Mouse (Mus musculus) liver, adult 2 months (tissue): ENCODE results near the gene Ptpn6.

Source experiments
- CTCF ChIP-seq: fragments of 200-500 bp; IDR thresholded peaks from 2 replicates; pipeline ENCODE4 v1.5.1; 2011; ENCODE audit warnings: low read depth, low read length, control low read depth
- POLR2A ChIP-seq: fragments of 200-500 bp; IDR thresholded peaks from 2 replicates; pipeline ENCODE4 v1.6.1; 2011; ENCODE audit warnings: low read length, control low read depth; ENCODE audit not compliant: insufficient read depth; ENCODE audit errors: extremely low read depth

DNA sequence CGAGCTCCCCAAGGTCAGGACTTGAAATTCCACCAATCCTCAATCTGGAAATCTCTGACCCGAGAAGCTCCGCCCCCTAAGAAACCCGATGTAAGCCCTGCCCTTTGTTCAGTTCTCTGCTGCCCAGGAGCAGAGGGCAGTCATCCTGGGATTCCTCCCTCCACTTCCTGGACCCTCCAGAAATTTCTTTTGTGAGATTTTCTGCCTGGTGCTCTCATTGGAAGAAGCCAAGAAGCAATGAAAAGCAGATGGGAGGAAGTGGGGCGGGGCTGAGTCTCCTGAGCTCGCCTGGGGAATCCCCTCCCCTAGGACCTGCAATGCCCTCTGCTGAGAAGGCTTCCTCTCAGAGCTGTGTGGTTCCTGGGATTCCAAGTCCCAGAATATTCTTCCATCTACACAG, 43.9 kb upstream of the Ptpn6 start:
- TF ChIP-seq CTCF (no peak), POLR2A (no peak)
